In the genomic region with DNA sequence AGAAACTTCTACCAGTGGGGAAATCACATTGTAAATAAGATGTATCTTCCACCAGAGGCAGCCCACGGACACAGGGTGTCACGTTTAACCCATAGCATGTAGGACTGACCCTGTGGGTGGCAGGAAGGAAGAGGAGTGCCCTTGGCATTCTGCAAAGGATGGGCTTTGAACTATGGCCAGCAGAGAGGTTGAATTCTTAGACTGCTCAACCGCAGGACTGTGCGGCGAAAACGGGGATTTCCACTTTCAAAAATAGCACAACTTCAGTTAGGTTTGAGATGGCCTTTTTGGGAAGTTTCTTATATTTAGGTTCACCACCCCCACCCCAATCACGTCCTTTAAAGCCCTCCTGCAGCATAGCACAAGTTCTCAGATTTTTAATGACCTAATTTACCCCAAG, we compare ENCODE assay signal across 10 mouse cellular contexts. TPM values are rescaled to one million over a fixed set of nuclear protein-coding genes. Genes with fewer than 3 reads are reported as not detected.
A peak's percentile ranks its signal among the peaks of the same experiment; 100 is the strongest.
DNase-seq lines count a peak whose midpoint lies in the region; ATAC-seq and TF ChIP-seq lines count a peak whose summit lies in the region.
"Had no signal": no experiment of that assay in that cellular context is flagged by ENCODE, and none has a peak within 500 bp of the region (broad histone marks: within the 10 kb centered on the region; RNA-seq: fewer than 3 reads in every experiment).

No protein-coding gene starts in this region.

- intact Hi-C loops in gastrocnemius, adult 2 months (cut with DNase I), result no loop called here
- intact Hi-C loops in heart, postnatal 36 days (cut with DNase I), result no loop called here

- no peak overlapping the region for H3K4me2 ChIP-seq in hindbrain, embryonic 14.5 days (replicated peaks)
- H3K4me2 ChIP-seq: limb, embryonic 12.5 days had no signal

- H3K9me3 ChIP-seq in hindbrain, embryonic 14.5 days (ENCODE audit: control insufficient read depth, low read length), result no peaks in the 10 kb centered on the region
- H3K9me3 ChIP-seq: limb, embryonic 12.5 days had no signal

- ATAC-seq in hindbrain, embryonic 14.5 days (ENCODE audit: low FRiP score), result no peak

- no peak for TF ChIP-seq CTCF in gastrocnemius, adult 2 months (IDR thresholded peaks at IDR 0.05)

- DNase-seq in gastrocnemius, adult 2 months, result no peak
- no peak for DNase-seq in gastrocnemius, adult 18-20 months (ENCODE audit: low spot score)
- DNase-seq in 3134 (ENCODE audit: extremely low read depth, insufficient read length, low spot score), result peak; percentile 19
- peak; percentile 49 for DNase-seq in adrenal gland, postnatal 14 days
- DNase-seq in lung, postnatal 25 days (ENCODE audit: low spot score), result peak; percentile 6
- DNase-seq in right cerebral cortex, postnatal 10 days (ENCODE audit: low spot score in 2 of 2), result no peak
- no peak for DNase-seq in hindbrain, embryonic 14.5 days (ENCODE audit: low spot score)
- DNase-seq in heart, postnatal 36 days, result no peak
- DNase-seq: cerebellum, adult 9-10 months had no signal

- WGBS in hindbrain, embryonic 14.5 days, result 76% methylated on average over 7 of the region's 7 CpGs

- no peaks in the 10 kb centered on the region for H3K27me3 ChIP-seq in hindbrain, embryonic 14.5 days (ENCODE audit: control insufficient read depth, insufficient read depth, low read length)
- H3K27me3 ChIP-seq: limb, embryonic 12.5 days had no signal

- H3K4me1 ChIP-seq in hindbrain, embryonic 14.5 days (replicated peaks; ENCODE audit: control insufficient read depth, insufficient read depth, low read length), result no peaks in the 10 kb centered on the region
- H3K4me1 ChIP-seq: limb, embryonic 12.5 days had no signal

- peak overlapping the region; percentile 82 for H3K27ac ChIP-seq in gastrocnemius, adult 2 months
- no peak overlapping the region for H3K27ac ChIP-seq in hindbrain, embryonic 14.5 days
- H3K27ac ChIP-seq: limb, embryonic 12.5 days had no signal

- H3K36me3 ChIP-seq in hindbrain, embryonic 14.5 days (replicated peaks; ENCODE audit: control insufficient read depth, insufficient read depth), result no peaks in the 10 kb centered on the region
- H3K36me3 ChIP-seq: limb, embryonic 12.5 days had no signal

- H3K9ac ChIP-seq in hindbrain, embryonic 14.5 days, result no peak overlapping the region
- H3K9ac ChIP-seq: limb, embryonic 12.5 days had no signal

- H3K4me3 ChIP-seq in gastrocnemius, adult 2 months, result peak overlapping the region; percentile 23
- no peak overlapping the region for H3K4me3 ChIP-seq in hindbrain, embryonic 14.5 days (replicated peaks; ENCODE audit: low read length)
- H3K4me3 ChIP-seq: limb, embryonic 12.5 days had no signal

RNA-seq across cellular contexts. Expression of a gene that starts 50.6 kb away (rescaled TPM):
- total RNA-seq in gastrocnemius, adult 2 months (2021), result 1 to 10 TPM; 1.8 to 2.1 TPM
- total RNA-seq in gastrocnemius, adult 18-20 months (2021), result 1 to 10 TPM; 1.3 to 1.7 TPM
- total RNA-seq in adrenal gland, postnatal 14 days (2021), result 4.7 and 10.3 TPM in 2 replicates
- 2.9 and 3.0 TPM in 2 replicates for polyA plus RNA-seq in hindbrain, embryonic 14.5 days (2014; fragmentation: Nextera tagmentation; extraction: Ambion mirVana)
- 1 to 10 TPM; 2.1 to 2.7 TPM for total RNA-seq in heart, postnatal 36 days (2021)

Comparison
In these comparisons a context has a peak if more than half of its experiments do, and no peak if none do; other contexts are left out.
1. DNase-seq: peak in 3134 (single experiment), adrenal gland, postnatal 14 days (single experiment) and lung, postnatal 25 days (single experiment); none in gastrocnemius, adult 2 months (single experiment), gastrocnemius, adult 18-20 months (single experiment), right cerebral cortex, postnatal 10 days (0 of 2), hindbrain, embryonic 14.5 days (single experiment) and heart, postnatal 36 days (0 of 2).